Mouse (Mus musculus): ENCODE measurements around the gene Gm21974. TPM values are rescaled to one million over a fixed set of nuclear protein-coding genes. Genes with fewer than 3 reads are reported as not detected.
"Not testable (repeated sequence)": the region's sequence is repeated elsewhere in the genome, so short reads cannot be mapped to it uniquely, and the experiment has no call there.

Gene Gm21974
- polyA plus RNA-seq (2015; fragmentation: Nextera tagmentation; extraction: Ambion mirVana) = not detected in 2 replicates

DNA sequence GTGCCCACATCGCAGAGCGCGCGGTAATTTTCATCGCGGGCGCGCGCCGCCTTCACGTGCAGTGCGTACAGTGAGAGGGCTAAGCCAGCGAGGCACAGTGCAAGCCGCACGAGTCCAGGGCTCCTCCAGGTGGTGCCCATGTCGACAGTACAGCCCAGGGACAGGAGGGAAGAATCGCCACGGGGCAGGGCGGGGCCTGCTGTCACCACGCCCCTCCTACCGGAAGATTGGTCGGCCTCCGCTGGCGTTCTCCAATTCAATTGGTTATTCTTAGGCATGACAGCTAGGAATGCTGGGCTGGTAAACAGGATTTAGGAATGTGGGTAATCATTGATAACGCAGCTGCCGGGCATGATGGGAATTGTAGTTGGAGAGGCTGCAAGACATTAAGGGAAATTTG, at the start of gene Gm21974, which contains the start of gene Vkorc1:
Gm21974 (minus strand) TSS at position 13 of the 400 bp plus-strand sequence.
Vkorc1 (minus strand) TSS at position 176 of the 400 bp plus-strand sequence.
- peaks cover 60% of the 10 kb centered on the region for H3K4me1 ChIP-seq (replicated peaks)
- WGBS (ENCODE audit: insufficient replicate concordance) = 0% methylated on average over 26 of the region's 26 CpGs
- peak; percentile 96 for ATAC-seq (ENCODE audit: low read depth)
- peak within 1 kb of the TSS; percentile 79 for H3K9ac ChIP-seq
- peak within 1 kb of the TSS; percentile 86 for H3K27ac ChIP-seq
- no peaks in the 10 kb centered on the region for H3K9me3 ChIP-seq (replicated peaks)
- H3K4me3 ChIP-seq (replicated peaks) = peak within 1 kb of the TSS; percentile 70
- no peaks in the 10 kb centered on the region for H3K27me3 ChIP-seq
- peak within 1 kb of the TSS; percentile 90 for H3K4me2 ChIP-seq
- DNase-seq = peak; percentile 97
- peaks cover 25% of the 10 kb centered on the region for H3K36me3 ChIP-seq

GRCm38 (mm10) chr7:127944614-127945013, 49.4 kb upstream of the Gm21974 start:
- Histone ChIP-seq H3K27me3 (peaks cover 39% of the 10 kb centered on the region), H3K4me1 (replicated peaks) (peaks cover 5% of the 10 kb centered on the region; the same call in 1 of the 2 replicates), H3K4me2 (0 out of 2 replicates have a peak overlapping the region, but pooled peaks have one; percentile 5), H3K27ac (no peak overlapping the region), H3K9ac (no peak overlapping the region), H3K4me3 (replicated peaks) (no peak overlapping the region), H3K36me3 (no peaks in the 10 kb centered on the region), H3K9me3 (replicated peaks) (no peaks in the 10 kb centered on the region)
- ATAC-seq (ENCODE audit: low read depth) (no peak), DNase-seq (no peak)
- WGBS (ENCODE audit: insufficient replicate concordance) = 19% methylated on average over 23 of the region's 23 CpGs

- H3K4me1 ChIP-seq (replicated peaks); ATAC-seq (ENCODE audit: low read depth): not testable (repeated sequence)
- peaks cover 39% of the 10 kb centered on the region for H3K27me3 ChIP-seq
Measured at GRCm38 (mm10) chr7:127942097-127942496, 46.8 kb upstream of the Gm21974 start.

DNA sequence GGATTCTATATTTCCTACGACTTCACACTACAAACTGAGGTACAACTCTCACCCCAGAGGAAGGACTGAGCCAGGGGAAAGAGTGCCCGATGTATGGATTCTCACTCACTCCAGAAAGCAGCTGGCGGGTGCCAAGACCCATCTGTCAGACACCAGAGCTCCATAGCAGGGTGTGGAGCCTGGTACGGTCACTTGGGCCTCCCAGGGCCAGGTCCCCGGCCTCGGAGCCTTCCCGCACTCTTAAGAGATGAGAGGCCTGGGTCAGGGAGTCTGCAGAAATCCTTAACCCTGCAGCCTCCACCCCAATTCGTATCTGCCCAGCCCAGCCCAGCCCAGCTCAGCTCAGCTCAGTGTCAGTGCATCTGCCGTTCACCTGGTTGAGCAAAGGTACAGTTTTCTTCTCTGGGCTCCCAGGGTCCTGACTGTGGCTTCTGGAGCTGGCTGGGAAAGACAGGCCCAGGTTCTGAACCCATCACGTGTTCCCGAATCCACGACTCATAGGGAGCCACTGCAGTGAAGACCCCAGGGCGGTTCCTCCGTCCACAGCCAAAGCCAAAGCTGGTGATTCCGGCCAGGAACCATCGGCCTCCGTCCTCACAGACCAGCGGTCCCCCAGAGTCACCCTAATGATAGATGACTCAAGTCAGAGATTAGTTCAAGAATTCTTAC, 41.1 kb upstream of the Gm21974 start:
- Histone ChIP-seq H3K27me3 (no peaks in the 10 kb centered on the region), H3K4me2 (peak overlapping the region; percentile 100), H3K27ac (no peak overlapping the region), H3K9ac (peak overlapping the region; percentile 86), H3K9me3 (replicated peaks) (no peaks in the 10 kb centered on the region), H3K4me3 (replicated peaks) (peak overlapping the region; percentile 77), H3K4me1 (replicated peaks) (peaks cover 44% of the 10 kb centered on the region), H3K36me3 (no peaks in the 10 kb centered on the region)
- DNase-seq (no peak), ATAC-seq (ENCODE audit: low read depth) (no peak)
- WGBS (ENCODE audit: insufficient replicate concordance) = 55% methylated on average over 18 of the region's 18 CpGs

More at GRCm38 (mm10) chr7:127942097-127942496, 46.8 kb upstream of the Gm21974 start:
- not testable (repeated sequence) for H3K9ac ChIP-seq; H3K4me2 ChIP-seq; H3K4me3 ChIP-seq (replicated peaks); H3K27ac ChIP-seq; H3K36me3 ChIP-seq; H3K9me3 ChIP-seq (replicated peaks); DNase-seq
- 37% methylated on average over 2 of the region's 2 CpGs for WGBS (ENCODE audit: insufficient replicate concordance)

- ATAC-seq (ENCODE audit: low read depth) (peak; percentile 29), DNase-seq (no peak)
- Histone ChIP-seq H3K9me3 (replicated peaks) (no peaks in the 10 kb centered on the region), H3K27me3 (no peaks in the 10 kb centered on the region), H3K27ac (peak overlapping the region; percentile 41; the same call in 1 of the 2 replicates), H3K9ac (peak overlapping the region; percentile 86), H3K4me3 (replicated peaks) (peak overlapping the region; percentile 77), H3K4me1 (replicated peaks) (peaks cover 47% of the 10 kb centered on the region), H3K36me3 (no peaks in the 10 kb centered on the region), H3K4me2 (peak overlapping the region; percentile 100)
- under 1% methylated on average over 38 of the region's 38 CpGs for WGBS (ENCODE audit: insufficient replicate concordance)
Measured at GRCm38 (mm10) chr7:127935748-127936159, 40.5 kb upstream of the Gm21974 start.

DNA sequence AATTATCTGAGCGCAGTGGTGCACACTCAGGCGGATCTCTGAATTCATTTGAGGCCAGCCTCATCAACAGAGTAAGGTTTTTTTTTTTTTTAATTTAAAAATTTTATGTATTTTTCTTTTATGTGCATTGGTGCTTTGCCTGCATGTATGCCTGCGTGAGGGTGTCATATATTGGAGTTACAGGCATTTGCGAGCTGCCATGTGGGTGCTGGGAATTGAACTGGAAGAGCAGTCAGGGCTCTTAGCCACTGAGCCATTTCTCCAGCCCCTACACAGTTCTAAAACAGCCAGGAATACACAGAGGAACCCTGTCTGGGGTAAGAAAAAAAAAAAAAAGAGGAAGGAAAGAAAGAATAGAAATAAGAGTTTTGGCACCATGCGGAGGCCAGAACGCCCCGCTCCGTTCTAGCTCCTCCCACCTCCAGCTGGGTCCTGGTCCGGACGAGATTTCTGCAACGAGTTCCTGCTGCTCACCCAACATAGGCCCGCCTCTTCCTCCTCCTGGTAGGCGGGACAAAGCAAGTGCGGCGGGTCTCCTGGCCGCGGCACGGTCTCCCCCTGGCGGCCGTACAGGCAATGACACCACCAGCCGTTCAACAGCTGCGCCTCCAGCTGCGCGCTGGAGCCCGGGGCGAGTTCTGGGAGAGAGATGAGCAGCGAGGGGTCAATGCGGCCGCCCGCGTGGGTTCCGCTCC, 39.9 kb upstream of the Gm21974 start:
- peak; percentile 93 for ATAC-seq (ENCODE audit: low read depth)
- 7% methylated on average over 32 of the region's 32 CpGs for WGBS (ENCODE audit: insufficient replicate concordance)

GRCm38 (mm10) chr7:127934075-127934474, 38.8 kb upstream of the Gm21974 start:
- Histone ChIP-seq H3K36me3 (no peaks in the 10 kb centered on the region), H3K4me1 (replicated peaks) (peaks cover 64% of the 10 kb centered on the region), H3K4me2 (no peak overlapping the region), H3K27ac (no peak overlapping the region), H3K9me3 (replicated peaks) (no peaks in the 10 kb centered on the region), H3K9ac (0 out of 2 replicates have a peak overlapping the region, but pooled peaks have one; percentile 86), H3K4me3 (replicated peaks) (no peak overlapping the region), H3K27me3 (no peaks in the 10 kb centered on the region; the same call in 1 of the 2 replicates)
- WGBS (ENCODE audit: insufficient replicate concordance) = 73% methylated on average over 5 of the region's 5 CpGs
- DNase-seq (no peak), ATAC-seq (ENCODE audit: low read depth) (no peak)

More for the DNA sequence above, 39.9 kb upstream of the Gm21974 start:
- Histone ChIP-seq H3K27ac (peak overlapping the region; percentile 41; the same call in 1 of the 2 replicates), H3K4me1 (replicated peaks) (peaks cover 53% of the 10 kb centered on the region), H3K27me3 (no peaks in the 10 kb centered on the region; the same call in 1 of the 2 replicates), H3K4me2 (peak overlapping the region; percentile 100), H3K9ac (peak overlapping the region; percentile 86), H3K36me3 (no peaks in the 10 kb centered on the region), H3K4me3 (replicated peaks) (peak overlapping the region; percentile 77), H3K9me3 (replicated peaks) (no peaks in the 10 kb centered on the region)
- peak; percentile 94 for DNase-seq

DNA sequence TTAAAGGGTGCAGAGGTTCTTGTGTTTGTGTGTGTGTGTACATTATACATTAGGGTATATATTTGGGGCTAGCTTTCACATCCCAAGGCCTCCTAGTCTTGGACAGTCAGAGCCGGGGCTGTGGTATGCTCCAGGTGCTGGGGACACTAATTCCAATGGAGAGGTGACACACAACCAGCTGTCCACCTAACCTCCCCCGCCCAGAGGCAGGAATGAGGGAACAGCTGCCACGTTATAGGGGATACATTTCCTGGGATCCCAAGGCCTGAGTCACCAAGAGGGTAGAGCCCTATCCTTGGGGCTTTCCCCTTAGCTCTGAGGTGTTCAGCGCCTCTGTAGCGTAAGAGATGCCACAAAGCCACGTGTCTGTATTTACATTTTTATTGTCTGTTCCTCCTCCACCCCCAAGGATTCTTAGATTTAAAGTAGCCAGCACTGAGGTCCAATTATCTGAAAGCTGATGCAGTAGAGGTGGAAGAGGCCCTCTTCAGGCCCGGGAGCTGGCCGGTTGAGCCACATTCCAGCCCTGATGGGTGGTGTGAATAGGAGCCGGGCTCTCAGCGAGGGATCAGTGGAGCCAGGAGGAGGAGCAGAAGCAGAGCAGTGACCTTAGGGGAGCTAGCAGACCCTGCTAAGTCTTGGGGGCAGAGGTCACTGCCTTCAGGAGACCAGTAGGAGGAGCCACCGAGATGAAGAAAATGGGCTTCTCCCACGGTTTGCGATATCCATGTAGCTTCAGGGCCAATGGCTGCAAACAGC, 37.2 kb upstream of the Gm21974 start:
- Histone ChIP-seq H3K4me2 (peak overlapping the region; percentile 24; the same call in 1 of the 2 replicates), H3K36me3 (no peaks in the 10 kb centered on the region), H3K4me3 (replicated peaks) (no peak overlapping the region), H3K27ac (peak overlapping the region; percentile 51), H3K9me3 (replicated peaks) (no peaks in the 10 kb centered on the region), H3K4me1 (replicated peaks) (peaks cover 70% of the 10 kb centered on the region), H3K27me3 (no peaks in the 10 kb centered on the region; the same call in 1 of the 2 replicates), H3K9ac (no peak overlapping the region)
- no peak for DNase-seq
- no peak for ATAC-seq (ENCODE audit: low read depth)
- 44% methylated on average over 13 of the region's 13 CpGs for WGBS (ENCODE audit: insufficient replicate concordance)

- no peak overlapping the region for H3K9ac ChIP-seq
- ATAC-seq (ENCODE audit: low read depth) = no peak
- 56% methylated on average over 13 of the region's 13 CpGs for WGBS (ENCODE audit: insufficient replicate concordance)
- peaks cover 71% of the 10 kb centered on the region for H3K4me1 ChIP-seq (replicated peaks)
- peak overlapping the region; percentile 34 for H3K4me2 ChIP-seq
- no peak for DNase-seq
- H3K9me3 ChIP-seq (replicated peaks) = no peaks in the 10 kb centered on the region
- peaks cover 6% of the 10 kb centered on the region for H3K36me3 ChIP-seq
- no peaks in the 10 kb centered on the region; the same call in 1 of the 2 replicates for H3K27me3 ChIP-seq
- no peak overlapping the region; the same call in 1 of the 2 replicates for H3K4me3 ChIP-seq (replicated peaks)
- H3K27ac ChIP-seq = peak overlapping the region; percentile 51
Measured at GRCm38 (mm10) chr7:127931351-127932135, 36.3 kb upstream of the Gm21974 start.

GRCm38 (mm10) chr7:127930636-127931035, 35.4 kb upstream of the Gm21974 start:
- ATAC-seq (ENCODE audit: low read depth) (no peak), DNase-seq (no peak)
- H3K27me3 ChIP-seq = no peaks in the 10 kb centered on the region; the same call in 1 of the 2 replicates
- H3K9ac ChIP-seq = no peak overlapping the region
- no peak overlapping the region for H3K27ac ChIP-seq
- no peak overlapping the region for H3K4me2 ChIP-seq
- H3K9me3 ChIP-seq (replicated peaks) = no peaks in the 10 kb centered on the region
- 79% methylated on average over 5 of the region's 5 CpGs for WGBS (ENCODE audit: insufficient replicate concordance)
- H3K4me3 ChIP-seq (replicated peaks) = no peak overlapping the region
- H3K36me3 ChIP-seq = peaks cover 14% of the 10 kb centered on the region
- peaks cover 62% of the 10 kb centered on the region for H3K4me1 ChIP-seq (replicated peaks)
